Mouse (Mus musculus) layer of hippocampus, postnatal 25 days (tissue): ENCODE data around the gene Megf9. TPM values are rescaled to one million over a fixed set of nuclear protein-coding genes. Genes with fewer than 3 reads are reported as not detected.
A peak's percentile ranks its signal among the peaks of the same experiment; 100 is the strongest.

ENCODE experiments used
- DNase-seq, 2 experiments: peaks; one replicate each; pipeline ENCODE4 v3.0.0; 2022; ENCODE audit warnings: mixed read lengths in 2 of 2, low spot score in 1 of 2; ENCODE audit errors: extremely low spot score in 1 of 2
- total RNA-seq, 2 experiments: library from RNA; stranded (reverse); gene quantifications; 2 replicates each; pipeline ENCODE4 v1.2.3; 2021

The Megf9 gene
- total RNA-seq, 2 experiments from 2014 or later, result 119 to 125 TPM

DNA sequence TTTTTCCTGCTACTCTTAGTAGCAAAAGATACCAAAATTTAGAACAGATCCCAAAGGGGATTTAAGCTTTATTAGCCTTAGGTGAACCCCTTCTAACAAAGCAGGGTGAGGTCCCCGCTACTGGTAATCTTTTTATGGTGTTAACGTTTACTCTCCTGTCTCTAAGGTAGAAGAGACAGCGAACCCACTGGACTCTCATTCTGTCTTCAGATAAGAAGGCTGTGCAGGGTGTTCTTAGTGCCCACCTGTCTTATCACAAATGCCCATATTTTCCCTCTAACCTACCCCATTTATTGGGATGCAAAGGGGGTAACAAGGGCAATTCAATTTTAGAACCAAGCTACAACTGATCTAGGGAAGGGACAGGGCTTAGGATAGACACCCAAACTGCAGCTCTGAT is 6.2 kb downstream of the Megf9 start:
- no peak for DNase-seq

DNA sequence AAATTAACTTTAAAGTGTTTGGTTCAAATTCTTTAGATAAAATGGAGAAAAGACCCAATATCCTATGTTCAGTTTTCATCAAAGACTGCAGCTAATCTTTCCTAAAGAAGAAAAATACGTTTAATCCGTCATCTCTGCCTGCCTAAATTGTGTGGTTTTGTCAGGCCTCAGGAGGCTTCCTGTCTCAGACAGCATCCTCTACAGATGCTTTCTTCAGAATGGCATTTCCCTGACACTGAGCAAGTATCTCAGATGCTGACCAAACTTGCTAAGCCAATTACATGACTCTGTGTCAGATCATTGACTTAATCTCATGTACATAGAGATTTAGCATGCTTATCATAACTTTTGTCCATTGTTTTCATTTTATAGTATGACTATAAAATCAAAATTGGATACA is 11.4 kb downstream of the Megf9 start:
- no peak for DNase-seq

DNA sequence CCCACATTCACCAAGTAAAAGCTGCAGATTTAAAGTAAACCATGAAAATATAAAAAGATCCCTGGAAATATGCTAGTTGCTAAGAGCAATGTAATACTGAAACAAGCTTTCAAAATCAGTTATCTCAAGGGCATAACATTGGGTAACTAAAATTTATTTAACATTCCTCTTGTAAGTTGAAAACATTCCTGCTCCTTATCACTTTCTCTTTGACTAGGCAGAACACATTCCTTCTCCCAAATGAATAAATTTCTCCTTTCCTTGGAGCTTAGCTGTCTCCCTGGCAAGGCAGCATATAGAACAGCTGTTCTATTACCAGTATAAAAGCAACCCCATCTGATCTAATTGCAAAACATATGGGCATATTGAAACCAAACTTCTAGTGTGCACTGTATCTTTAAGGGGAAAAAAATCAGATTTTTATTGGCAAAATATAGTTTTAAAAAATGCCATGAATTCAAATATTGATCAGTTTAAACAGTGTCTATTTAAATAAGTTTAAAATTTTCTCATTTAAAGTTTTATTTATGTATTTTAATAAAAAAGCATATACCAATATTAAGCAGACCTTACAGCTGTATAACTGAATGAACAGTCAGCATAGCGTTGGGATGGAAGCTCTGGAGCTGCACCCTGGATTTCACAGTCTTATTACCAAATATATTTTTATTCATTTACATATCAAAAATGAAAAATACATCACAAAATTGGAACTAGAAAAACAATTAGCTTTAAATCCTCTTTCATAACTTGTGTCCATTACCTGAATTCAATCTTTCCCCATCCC is 13.1 kb downstream of the Megf9 start:
- DNase-seq, result no peak

DNA sequence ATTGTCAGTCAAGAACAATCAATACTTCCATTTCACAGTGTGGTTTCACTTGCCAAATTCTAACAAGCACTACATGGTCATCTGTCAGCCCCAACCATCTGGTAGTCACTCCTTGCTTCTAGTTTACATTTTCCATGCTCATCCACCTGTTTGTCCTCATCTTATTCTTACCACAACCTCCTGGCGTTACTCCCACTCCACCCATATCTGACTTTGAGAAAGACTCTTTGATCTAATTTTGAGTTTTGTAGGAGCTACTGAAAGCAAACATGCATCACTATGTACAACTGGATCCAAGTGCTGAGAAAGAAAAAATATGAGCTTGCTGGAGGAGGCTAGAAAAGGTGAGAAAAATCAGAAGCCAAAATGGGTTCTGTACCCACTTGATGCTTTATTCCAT is 17.1 kb downstream of the Megf9 start:
- no peak for DNase-seq

DNA sequence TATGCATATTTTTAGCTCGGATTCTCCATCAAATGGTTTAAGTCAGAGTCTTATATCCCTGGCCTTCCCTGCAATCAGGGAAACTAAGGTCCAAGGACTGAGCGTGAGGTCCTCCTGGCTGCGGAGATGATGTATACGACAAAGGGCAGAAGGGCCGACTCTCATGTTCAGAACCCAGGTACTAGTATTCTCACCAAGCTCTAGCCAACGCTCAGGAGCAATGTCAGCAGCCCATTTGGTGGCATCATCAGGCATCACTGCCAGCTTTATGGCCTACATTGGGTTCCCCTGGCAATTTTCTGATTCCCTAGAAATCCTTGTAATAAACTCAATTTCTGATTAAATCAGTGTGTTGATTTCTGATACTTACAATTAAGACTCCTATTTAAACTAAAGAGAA is 18.5 kb downstream of the Megf9 start:
- DNase-seq, result no peak

DNA sequence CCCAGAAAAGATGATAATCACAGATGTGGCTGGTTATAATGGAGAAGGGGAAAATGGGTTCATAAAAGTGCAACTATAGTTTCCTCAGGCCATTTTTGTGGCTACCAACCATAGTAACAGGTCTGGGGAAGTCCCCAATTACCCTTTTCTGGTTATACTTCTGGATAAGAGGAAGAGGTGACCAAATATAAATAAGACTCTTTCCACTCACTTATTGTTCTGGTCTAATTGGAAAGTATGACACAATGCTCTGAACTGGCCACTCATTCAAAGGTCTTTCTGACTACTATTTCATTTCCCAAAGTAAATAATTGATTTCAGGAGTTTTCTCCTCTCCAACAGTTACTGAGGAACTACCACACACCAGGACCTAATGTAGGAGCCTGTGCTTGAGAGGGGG is 19.3 kb downstream of the Megf9 start:
- DNase-seq, result no peak

DNA sequence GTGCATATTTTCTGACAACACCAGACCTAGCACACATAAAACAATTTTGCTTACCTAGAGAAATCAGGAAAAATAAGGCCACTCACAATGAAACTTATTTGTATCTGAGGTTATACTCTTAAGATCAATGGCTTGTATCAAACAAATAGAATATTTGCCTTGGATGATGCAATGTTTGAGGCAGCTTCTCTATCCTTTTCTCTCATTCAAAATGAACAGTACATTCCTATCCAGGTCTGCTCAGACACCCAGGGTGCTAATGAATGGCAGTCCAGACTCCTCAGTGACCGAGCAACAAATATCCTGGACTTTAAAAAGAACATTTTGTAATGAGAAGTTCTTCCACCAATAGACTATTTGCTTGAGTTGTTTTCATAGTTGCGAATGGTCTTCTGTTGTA is 24.8 kb downstream of the Megf9 start:
- no peak for DNase-seq

DNA sequence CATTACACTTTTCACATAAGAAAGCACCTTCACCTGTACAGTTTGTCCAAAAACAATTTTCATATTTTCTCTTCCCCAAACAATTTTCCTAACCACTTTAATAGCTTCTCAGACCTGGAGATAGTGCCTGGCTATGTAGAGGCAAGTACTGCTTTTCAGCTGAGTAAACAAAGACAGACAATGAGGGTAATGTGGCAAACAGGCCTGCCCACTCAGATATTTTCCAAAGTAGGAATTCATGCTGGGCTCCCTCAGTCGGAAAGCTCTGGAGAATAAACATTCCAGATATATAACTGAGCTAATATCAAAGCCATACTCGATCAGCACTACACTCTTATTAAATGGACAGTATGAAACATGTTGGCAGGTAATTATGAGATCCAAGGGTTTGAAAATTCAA is 25.2 kb downstream of the Megf9 start:
- DNase-seq, result no peak

DNA sequence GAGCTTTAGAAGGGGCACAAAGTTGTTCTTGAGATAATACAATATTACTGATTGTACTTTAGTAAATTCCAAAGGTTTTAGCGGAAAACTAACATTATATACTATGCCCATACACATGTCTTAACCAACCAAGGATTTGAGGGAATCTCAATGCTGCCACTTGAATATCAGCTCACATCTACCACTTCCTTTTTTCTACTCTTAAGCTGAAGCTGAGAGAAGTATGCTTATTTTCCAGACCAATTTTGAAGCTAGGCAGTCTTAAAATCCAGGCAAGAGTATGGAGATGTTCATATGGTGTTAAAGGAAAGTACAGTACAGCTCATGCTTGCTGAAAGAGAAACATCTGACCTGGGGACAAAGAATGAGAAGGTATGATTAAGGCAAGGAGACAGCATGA is 26.6 kb downstream of the Megf9 start:
- DNase-seq, result no peak

DNA sequence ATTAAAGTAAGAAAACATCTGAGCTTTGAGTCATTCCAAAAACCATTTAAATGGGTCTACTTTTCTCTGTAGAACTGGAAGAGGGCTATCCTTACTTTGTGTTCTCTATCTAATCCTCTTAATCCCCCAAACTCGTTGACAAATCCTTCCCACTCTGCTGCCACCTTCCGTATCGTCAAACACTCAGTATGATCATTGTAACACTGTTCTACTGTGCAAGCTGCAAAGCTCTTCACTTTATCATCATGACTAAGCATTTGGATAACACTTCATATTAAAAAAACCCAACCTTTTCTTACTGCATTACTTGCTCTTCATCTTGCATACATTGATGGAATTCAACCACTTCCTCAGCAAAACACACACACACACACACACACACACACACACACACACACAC is 28.8 kb downstream of the Megf9 start:
- DNase-seq, result no peak

DNA sequence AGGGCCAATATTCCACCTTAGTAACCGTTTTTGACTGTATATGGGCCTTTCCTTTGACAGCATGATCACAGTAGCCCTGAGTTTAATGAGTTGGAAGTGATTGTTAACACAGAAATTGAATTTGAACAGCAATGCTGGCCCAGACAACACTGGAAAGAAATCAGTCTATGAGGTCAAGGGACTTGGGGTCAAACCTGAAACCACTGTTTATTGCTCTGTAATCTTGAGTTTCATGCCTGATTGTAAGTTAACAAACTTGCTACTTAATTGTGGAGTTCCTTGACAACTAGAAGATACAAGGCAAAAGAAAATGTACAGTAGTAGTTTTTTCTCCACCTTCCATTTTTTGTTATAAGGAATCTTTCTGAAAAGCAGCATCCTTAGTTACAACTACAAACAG is 31.0 kb downstream of the Megf9 start:
- no peak for DNase-seq

DNA sequence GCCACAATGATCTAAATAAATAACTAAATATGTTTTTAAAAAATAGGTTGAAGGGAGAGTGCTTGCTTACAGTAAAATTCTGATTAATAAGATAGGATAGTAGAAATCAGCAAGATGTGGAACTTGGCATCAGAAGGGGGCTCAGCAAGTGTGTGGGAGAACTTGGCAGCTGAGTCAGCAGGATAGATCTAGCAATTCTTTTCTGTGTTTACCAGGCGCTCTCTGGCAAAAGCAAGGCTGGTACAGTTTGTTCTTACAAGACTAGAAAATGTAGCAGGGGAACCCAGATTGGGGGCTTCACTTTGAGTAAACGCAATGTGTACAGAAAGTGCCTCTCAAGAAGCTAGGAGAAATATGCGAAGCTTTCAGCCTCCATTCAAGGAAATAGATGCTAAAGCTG is 35.5 kb downstream of the Megf9 start:
- DNase-seq, result peak in 1 of 2 experiments; percentile 36

DNA sequence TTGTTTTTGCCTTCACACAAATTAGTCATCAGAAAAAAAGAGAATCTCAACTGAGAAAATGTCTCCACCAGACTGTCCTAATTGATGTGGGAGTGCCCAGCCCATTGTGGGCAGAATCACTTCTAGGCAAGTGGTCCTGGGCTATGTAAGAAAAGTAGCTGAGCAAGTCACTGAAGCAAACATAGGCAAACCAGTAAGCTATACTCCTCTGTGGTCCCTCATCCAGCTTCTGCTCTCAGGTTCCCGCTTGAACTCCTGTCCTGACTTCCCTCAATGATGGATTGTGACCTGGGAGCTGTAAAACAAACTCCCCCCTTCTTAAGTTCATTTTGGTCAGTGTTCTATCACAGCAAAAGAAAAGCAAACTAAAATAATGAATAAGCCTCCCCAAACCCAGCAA is 37.8 kb downstream of the Megf9 start:
- DNase-seq, result no peak

DNA sequence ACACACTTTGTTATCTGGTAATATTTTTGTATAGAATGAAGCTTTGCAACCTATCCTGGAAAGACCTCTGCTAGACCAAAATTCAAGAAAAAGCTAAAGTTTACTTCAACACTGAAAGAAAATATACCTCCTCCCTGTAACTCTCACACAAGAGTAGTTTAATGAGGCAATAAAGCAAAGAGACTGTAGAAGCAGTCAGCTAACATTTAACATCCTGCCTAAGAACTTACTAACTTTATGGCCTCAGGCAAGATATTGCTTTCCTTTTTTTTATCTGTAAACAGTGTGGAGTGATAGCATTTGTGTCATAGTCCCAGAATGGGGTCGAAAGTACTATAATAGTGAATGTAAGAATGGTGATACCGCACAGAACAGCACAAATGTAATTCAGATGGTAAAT is 45.0 kb downstream of the Megf9 start:
- DNase-seq, result no peak

DNA sequence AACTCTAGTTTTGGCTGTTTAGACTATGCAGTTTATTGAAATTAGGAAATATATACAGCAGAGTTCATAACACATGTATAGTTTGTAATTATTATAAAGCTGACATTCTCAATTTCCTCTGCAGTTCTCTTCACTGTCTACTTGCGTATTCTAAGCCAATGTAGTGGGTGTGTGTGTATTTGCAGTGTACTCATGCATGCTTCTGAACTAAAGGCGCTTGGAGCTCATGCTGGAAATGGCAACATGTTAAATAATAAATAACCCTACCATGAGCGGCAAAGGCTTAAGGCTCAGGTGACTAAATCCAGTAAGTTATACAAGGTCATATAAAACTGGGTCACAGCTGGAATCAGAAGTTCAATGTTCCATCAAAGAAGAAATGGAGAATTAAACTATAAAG is 46.4 kb downstream of the Megf9 start:
- DNase-seq, result no peak

DNA sequence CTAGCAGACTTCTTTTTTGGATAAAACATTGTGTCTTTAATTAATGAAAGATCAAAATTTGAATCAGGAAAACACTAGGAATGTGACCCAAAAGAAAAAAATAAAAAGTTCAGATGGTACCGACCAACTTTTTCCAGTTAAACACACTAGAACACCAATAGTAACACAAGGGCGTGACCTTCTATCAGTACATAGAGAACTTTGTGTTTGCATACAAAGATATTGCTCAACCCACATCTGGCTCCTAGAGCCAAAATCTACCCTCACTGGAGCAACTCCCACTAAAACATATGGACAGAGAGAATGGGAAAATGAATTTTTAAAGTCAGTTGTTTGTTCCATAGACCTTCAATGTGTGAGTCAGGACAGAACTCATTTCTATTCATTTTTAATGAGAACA is 50.7 kb downstream of the Megf9 start:
- DNase-seq, result no peak

DNA sequence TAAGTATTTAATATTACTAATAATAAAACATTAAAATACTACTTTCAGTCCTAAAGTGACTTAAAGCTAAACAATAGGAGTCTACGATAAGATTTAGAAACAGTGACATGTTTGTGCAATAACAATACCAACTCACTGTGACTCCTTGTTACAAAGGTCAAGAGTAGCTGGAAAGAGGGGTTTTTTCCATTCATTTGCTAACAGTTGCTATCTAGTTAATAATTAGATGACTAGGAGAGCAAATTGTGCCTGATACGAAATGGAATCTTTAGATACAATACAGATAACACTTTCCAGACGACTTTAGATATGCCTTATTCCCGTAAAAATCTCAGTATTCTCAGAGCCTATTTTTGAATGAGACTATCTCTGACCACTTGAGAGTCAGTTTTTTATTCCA is 52.9 kb downstream of the Megf9 start:
- DNase-seq, result no peak

DNA sequence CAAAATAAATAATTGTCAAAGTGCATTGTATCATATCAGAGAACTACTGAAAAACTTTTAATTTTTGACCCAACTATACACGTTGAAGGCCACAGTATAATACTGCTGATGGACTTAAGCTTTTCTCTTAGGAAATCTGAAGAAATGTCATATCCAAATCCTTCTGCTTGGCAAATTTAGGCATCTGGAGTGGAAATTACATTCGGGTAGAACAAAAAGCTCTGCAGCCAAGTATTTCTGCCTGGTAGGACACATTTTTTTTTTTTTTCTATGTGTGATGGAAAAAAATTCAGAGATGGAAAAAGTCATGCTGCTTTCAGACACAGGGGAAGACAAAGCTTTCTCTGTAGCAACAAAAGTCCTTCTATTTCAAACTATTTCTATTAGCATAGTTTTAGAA is 63.4 kb downstream of the Megf9 start:
- no peak for DNase-seq

DNA sequence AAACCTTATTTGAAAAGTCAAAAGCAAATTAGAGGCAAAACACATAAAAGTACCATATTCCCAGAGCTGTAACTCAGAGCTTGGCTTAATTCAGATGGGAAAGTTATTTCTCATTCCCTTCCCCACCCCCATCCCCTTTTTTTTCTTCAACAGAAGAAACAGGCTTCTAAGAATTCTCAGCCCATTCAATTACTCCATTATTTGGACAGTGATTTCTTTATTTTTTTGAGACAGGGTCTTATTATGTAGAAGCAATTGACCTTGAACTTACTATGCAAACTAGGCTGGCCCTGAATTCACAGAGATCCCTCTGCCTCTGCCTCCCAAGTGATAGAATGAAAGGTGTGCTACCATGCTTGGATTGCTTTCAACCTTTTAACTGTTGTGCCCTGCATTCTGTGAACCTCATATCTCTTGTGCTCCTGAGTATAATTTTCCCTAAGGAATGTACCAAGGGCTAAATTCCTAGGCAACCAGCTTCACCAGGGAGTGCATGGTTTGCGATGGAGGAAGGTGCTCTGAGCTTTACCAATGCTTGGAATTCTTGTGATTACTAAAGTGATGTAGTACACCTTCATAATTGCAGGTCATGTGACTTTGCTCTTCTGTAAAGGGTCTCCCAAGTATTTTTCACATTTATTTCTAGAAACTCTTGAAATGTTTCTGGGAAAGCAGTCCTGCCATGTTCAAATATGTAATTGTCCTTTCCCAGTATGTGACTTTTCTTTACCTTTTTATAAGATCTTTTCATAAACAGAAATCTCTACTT is 68.7 kb downstream of the Megf9 start:
- no peak for DNase-seq

DNA sequence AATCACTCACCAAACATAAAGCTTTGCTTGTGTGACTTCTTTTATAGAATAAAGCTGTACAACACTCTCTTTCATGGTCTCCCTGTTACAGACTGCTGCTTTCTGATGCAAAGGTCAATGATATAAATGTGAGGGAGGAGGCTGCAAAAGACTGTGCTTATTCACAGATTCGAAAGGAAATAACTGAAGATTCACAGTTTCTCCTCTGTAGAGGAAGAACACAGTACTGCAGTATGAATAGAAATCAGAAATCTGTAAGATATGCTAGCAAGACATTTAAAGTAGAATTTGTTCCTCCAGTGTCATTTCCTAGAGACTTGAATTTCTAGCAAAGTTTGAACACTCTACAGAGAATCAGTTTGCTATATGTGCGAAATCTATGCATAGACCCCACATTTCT is 71.5 kb downstream of the Megf9 start:
- DNase-seq, result no peak

DNA sequence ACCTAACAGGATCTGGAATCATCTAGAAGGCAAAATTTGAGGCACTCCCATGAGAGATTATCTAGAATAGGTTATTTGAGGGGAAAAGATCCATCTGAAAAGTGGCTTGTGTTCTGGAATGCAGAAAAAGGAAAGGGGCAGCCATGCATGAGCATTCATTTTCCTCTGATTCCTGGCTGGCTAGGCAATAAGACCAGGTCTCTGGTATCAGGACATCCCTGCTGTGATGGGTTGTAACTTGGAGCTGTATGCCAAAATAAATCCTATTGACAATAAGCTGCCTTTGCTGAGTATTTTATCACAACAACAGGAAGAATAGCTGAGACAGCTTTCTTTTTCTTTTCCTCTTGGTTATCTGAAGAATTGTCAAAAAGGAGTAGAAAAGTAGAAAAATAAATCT is 73.4 kb downstream of the Megf9 start:
- no peak for DNase-seq

DNA sequence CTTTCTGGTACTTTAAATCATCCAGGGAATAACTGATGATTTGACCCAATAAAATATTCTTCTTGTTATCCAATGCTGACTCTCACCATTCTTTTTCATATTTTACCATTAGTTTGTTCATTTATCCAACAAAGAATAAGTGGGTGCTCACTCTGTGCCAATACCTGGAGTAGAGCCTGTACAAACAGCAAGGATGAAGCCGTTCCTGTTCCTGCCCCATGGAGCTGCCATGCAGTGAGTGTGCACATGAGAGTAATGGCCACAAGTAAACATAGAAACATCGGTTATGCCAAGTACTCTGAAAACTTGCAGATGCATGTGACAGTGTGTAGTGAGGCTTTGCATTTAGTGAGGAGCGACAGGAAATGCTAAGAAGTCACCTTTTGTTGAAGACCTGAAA is 82.6 kb downstream of the Megf9 start:
- no peak for DNase-seq
